Mouse (Mus musculus): ENCODE results near the gene Car12.

The Car12 gene

GRCm38 (mm10) chr9:66708816-66709555, 4.5 kb upstream of the Car12 start:
- in situ Hi-C loops (cut with MboI, MseI): no loop called here

GRCm38 (mm10) chr9:66710626-66711025, 2.9 kb upstream of the Car12 start:
- in situ Hi-C loops (cut with MboI, MseI): no loop called here

GRCm38 (mm10) chr9:66714022-66714515, 583 bp downstream of the Car12 start:
- in situ Hi-C loops (cut with MboI, MseI): no loop called here

GRCm38 (mm10) chr9:66715361-66715760, 1.9 kb downstream of the Car12 start:
- in situ Hi-C loops (cut with MboI, MseI): no loop called here

- in situ Hi-C loops (cut with MboI, MseI): no loop called here
Measured at GRCm38 (mm10) chr9:66716533-66716932, 3.0 kb downstream of the Car12 start.

GRCm38 (mm10) chr9:66720686-66721450, 7.4 kb downstream of the Car12 start:
- in situ Hi-C loops (cut with MboI, MseI): no loop called here

GRCm38 (mm10) chr9:66722187-66722868, 8.8 kb downstream of the Car12 start:
- in situ Hi-C loops (cut with MboI, MseI): no loop called here

- in situ Hi-C loops (cut with MboI, MseI): no loop called here
Measured at GRCm38 (mm10) chr9:66722869-66723272, 9.4 kb downstream of the Car12 start.

GRCm38 (mm10) chr9:66725591-66725990, 12.1 kb downstream of the Car12 start:
- in situ Hi-C loops (cut with MboI, MseI): no loop called here

- in situ Hi-C loops (cut with MboI, MseI): no loop called here
Measured at GRCm38 (mm10) chr9:66727333-66727732, 13.8 kb downstream of the Car12 start.

- in situ Hi-C loops (cut with MboI, MseI): no loop called here
Measured at GRCm38 (mm10) chr9:66730556-66730955, 17.1 kb downstream of the Car12 start.

GRCm38 (mm10) chr9:66731284-66731683, 17.8 kb downstream of the Car12 start:
- in situ Hi-C loops (cut with MboI, MseI): no loop called here

GRCm38 (mm10) chr9:66732791-66733691, 19.6 kb downstream of the Car12 start:
- in situ Hi-C loops (cut with MboI, MseI): no loop called here

- in situ Hi-C loops (cut with MboI, MseI): no loop called here
Measured at GRCm38 (mm10) chr9:66734568-66734967, 21.1 kb downstream of the Car12 start.

- in situ Hi-C loops (cut with MboI, MseI): no loop called here
Measured at GRCm38 (mm10) chr9:66735122-66735521, 21.6 kb downstream of the Car12 start.

- in situ Hi-C loops (cut with MboI, MseI): no loop called here
Measured at GRCm38 (mm10) chr9:66736016-66736415, 22.5 kb downstream of the Car12 start.

GRCm38 (mm10) chr9:66736551-66736950, 23.1 kb downstream of the Car12 start:
- in situ Hi-C loops (cut with MboI, MseI): no loop called here

GRCm38 (mm10) chr9:66739516-66739915, 26.0 kb downstream of the Car12 start:
- in situ Hi-C loops (cut with MboI, MseI): no loop called here

- in situ Hi-C loops (cut with MboI, MseI): no loop called here
Measured at GRCm38 (mm10) chr9:66744531-66744930, 31.0 kb downstream of the Car12 start.

- in situ Hi-C loops (cut with MboI, MseI): no loop called here
Measured at GRCm38 (mm10) chr9:66748390-66748789, 34.9 kb downstream of the Car12 start.

- in situ Hi-C loops (cut with MboI, MseI): no loop called here
Measured at GRCm38 (mm10) chr9:66752849-66753248, 39.4 kb downstream of the Car12 start.
